Mouse (Mus musculus) stomach, postnatal 0 days (tissue): ENCODE measurements at regions not wholly inside any gene's neighbourhood (a gene's known extent, or its start where the extent isn't known, plus 50 kb on each side); places are given as distances from the start of the nearest gene placed in this dataset.
A peak's percentile ranks its signal among the peaks of the same experiment; 100 is the strongest.

Experiments
- ATAC-seq: fragments of 200-750 bp; cut with Nextera tagmentation; 2 replicates; pipeline ENCODE4 v1.8.0; 2017; ENCODE audit not compliant: low FRiP score, low TSS enrichment
- DNase-seq: peaks from one replicate; pipeline ENCODE4 v3.0.0-alpha.2; 2016; ENCODE audit warnings: low spot score
- H3K27ac ChIP-seq: fragments of 300-500 bp; sonication (generic); replicated peaks from 2 replicates; pipeline ENCODE4 v1.5.1; 2014; ENCODE audit warnings: mild to moderate bottlenecking, control low read depth
- H3K27me3 ChIP-seq: fragments of 300-500 bp; sonication (generic); 2 replicates; pipeline ENCODE4 v1.6.1; 2014; ENCODE audit warnings: low read length; ENCODE audit not compliant: control insufficient read depth, insufficient read depth
- H3K36me3 ChIP-seq: fragments of 300-500 bp; sonication (generic); 2 replicates; pipeline ENCODE4 v1.6.1; 2014; ENCODE audit warnings: low read length, mixed read lengths; ENCODE audit not compliant: control insufficient read depth, insufficient read depth
- H3K4me1 ChIP-seq: fragments of 300-500 bp; sonication (generic); replicated peaks from 2 replicates; pipeline ENCODE4 v1.6.1; 2014; ENCODE audit warnings: antibody characterized with exemption; ENCODE audit not compliant: control insufficient read depth, insufficient read depth
- H3K4me2 ChIP-seq: fragments of 300-500 bp; sonication (generic); replicated peaks from 2 replicates; pipeline ENCODE4 v1.6.1; 2014; ENCODE audit warnings: low read depth, mild to moderate bottlenecking, control low read depth, moderate library complexity
- H3K4me3 ChIP-seq: fragments of 300-500 bp; sonication (generic); 2 replicates; pipeline ENCODE4 v1.5.1; 2014; ENCODE audit warnings: low read depth, low read length, control low read depth
- H3K9ac ChIP-seq: fragments of 300-500 bp; sonication (generic); 2 replicates; pipeline ENCODE4 v1.6.1; 2014; ENCODE audit warnings: mild to moderate bottlenecking, low read length, control low read depth, mixed read lengths
- H3K9me3 ChIP-seq: fragments of 300-500 bp; sonication (generic); 2 replicates; pipeline ENCODE4 v1.6.1; 2016; ENCODE audit warnings: low read length; ENCODE audit not compliant: control insufficient read depth
- CTCF ChIP-seq: IDR thresholded peaks from 2 replicates; pipeline ENCODE4 v1.5.1; 2016; ENCODE audit warnings: antibody characterized with exemption, low read depth, mild to moderate bottlenecking, moderate library complexity
- EP300 ChIP-seq: optimal IDR thresholded peaks from 2 replicates; pipeline ENCODE3; 2016; ENCODE audit warnings: antibody characterized with exemption
- WGBS: fragments of 180-500 bp; shearing (Covaris S2); extraction: QIAGEN DNeasy Blood & Tissue Kit; methylation state at CpG from one replicate; pipeline ENCODE4 v1.1.7; 2014; 5-methylcytosine and 5-hydroxymethylcytosine counted together

DNA sequence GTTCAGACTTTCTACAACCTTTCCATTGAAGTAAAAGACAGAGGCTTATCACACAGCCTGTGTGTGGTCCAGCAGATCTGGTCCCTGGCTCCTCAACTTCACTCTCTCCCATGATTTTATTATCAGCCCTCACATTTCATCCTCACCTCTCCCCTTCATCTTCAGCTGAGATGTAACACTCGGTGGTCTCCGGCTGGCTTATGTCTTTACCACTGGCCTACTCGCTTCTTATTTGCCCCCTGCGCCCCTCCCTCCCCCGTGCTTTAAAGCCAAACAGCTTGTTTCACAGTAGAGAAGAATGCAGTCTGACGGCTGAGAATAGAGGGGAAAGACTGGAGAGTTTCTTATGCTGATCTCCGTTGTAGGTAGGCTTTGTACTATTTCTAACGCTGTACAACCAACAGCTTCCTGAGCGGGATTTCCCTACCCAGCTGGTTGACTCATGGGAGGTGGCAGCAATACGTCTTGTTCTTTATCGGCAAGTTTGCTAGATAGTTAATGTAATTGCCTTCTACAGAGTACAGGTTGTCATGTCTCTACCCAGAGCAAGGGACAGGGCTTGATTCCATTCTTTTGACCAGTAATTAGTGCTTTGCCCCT is 152.9 kb upstream of the Cmc1 start:
- 60% methylated on average over 11 of the region's 11 CpGs for WGBS
- Histone ChIP-seq H3K4me1 (no peaks in the 10 kb centered on the region), H3K36me3 (no peaks in the 10 kb centered on the region), H3K4me2 (no peak overlapping the region), H3K4me3 (no peak overlapping the region), H3K9me3 (no peaks in the 10 kb centered on the region), H3K27ac (no peak overlapping the region), H3K9ac (no peak overlapping the region), H3K27me3 (no peaks in the 10 kb centered on the region)
- TF ChIP-seq EP300 (no peak), CTCF (no peak)
- DNase-seq (no peak), ATAC-seq (no peak)

GRCm38 (mm10) chr9:118318357-118319140 is 159.5 kb upstream of the Eomes start:
- no peaks in the 10 kb centered on the region for H3K27me3 ChIP-seq
- DNase-seq: no peak
- no peak overlapping the region for H3K4me2 ChIP-seq
- no peak overlapping the region for H3K9ac ChIP-seq
- 83% methylated on average over 18 of the region's 18 CpGs for WGBS
- no peak overlapping the region for H3K4me3 ChIP-seq
- H3K4me1 ChIP-seq: no peaks in the 10 kb centered on the region
- no peak for ATAC-seq
- no peaks in the 10 kb centered on the region for H3K9me3 ChIP-seq
- no peak for TF ChIP-seq CTCF
- no peak for TF ChIP-seq EP300
- H3K27ac ChIP-seq: no peak overlapping the region
- H3K36me3 ChIP-seq: no peaks in the 10 kb centered on the region

DNA sequence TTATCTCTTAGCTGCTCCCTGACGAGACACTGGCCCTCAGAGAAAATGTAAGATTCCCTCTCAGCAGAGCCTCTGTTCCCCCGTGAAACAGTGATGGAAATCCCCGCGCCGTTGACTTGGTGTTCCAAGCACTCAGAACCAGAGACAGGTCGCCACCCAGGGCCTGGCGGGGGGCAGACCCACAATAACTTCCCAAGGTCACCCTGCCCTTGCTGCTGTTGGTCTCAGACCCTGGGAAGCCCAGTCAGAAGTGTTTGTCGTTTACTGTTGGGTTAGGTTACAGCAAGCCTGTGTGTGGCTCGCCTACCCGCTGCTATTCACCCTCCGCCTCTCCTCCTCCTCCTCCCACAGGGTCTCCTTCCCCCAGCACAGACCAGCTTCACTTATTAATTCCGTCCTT is 154.2 kb upstream of the Eomes start:
- no peaks in the 10 kb centered on the region for H3K27me3 ChIP-seq
- H3K36me3 ChIP-seq: no peaks in the 10 kb centered on the region
- no peak for DNase-seq
- no peak overlapping the region for H3K9ac ChIP-seq
- no peak for ATAC-seq
- WGBS: 39% methylated on average over 12 of the region's 12 CpGs
- TF ChIP-seq CTCF (no peak), EP300 (no peak)
- no peaks in the 10 kb centered on the region for H3K4me1 ChIP-seq
- no peaks in the 10 kb centered on the region for H3K9me3 ChIP-seq
- no peak overlapping the region for H3K4me3 ChIP-seq
- H3K27ac ChIP-seq: no peak overlapping the region
- no peak overlapping the region for H3K4me2 ChIP-seq

DNA sequence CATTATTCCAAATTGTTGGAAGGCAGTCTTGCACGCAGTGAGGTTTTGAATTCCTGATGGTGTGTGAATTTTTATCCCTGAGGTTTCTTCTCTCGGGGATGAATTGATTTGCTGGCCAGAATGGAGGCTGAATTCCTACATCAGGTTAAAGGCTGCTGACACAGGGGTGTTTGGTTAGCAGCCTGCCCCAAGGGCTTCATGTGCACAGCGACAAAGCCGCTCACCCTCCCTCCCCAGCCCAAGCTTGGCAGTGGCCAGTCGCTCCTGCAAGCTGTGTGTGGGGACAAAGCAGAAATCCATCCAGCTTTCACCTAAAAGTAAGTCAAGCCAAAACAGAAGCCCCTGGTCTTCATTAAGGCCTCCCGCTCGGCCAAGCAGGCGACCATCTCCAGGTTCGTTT is 151.4 kb upstream of the Eomes start:
- Histone ChIP-seq H3K36me3 (no peaks in the 10 kb centered on the region), H3K9ac (no peak overlapping the region), H3K27ac (no peak overlapping the region), H3K9me3 (no peaks in the 10 kb centered on the region), H3K27me3 (no peaks in the 10 kb centered on the region), H3K4me3 (no peak overlapping the region), H3K4me1 (no peaks in the 10 kb centered on the region), H3K4me2 (no peak overlapping the region)
- DNase-seq (no peak), ATAC-seq (no peak)
- WGBS: 77% methylated on average over 9 of the region's 9 CpGs
- TF ChIP-seq CTCF: no peak
- no peak for TF ChIP-seq EP300

GRCm38 (mm10) chr9:118327904-118328303 is 150.1 kb upstream of the Eomes start:
- H3K9me3 ChIP-seq: no peaks in the 10 kb centered on the region
- no peak overlapping the region for H3K27ac ChIP-seq
- WGBS: 86% methylated on average over 6 of the region's 6 CpGs
- no peaks in the 10 kb centered on the region for H3K36me3 ChIP-seq
- TF ChIP-seq CTCF (no peak), EP300 (no peak)
- no peak overlapping the region for H3K4me3 ChIP-seq
- H3K4me1 ChIP-seq: no peaks in the 10 kb centered on the region
- no peak for DNase-seq
- no peak overlapping the region for H3K4me2 ChIP-seq
- ATAC-seq: no peak
- no peaks in the 10 kb centered on the region for H3K27me3 ChIP-seq
- H3K9ac ChIP-seq: no peak overlapping the region

- H3K27me3 ChIP-seq: no peaks in the 10 kb centered on the region
- H3K4me2 ChIP-seq: peak overlapping the region; percentile 37; the same call in 1 of the 2 replicates
- H3K4me1 ChIP-seq: no peaks in the 10 kb centered on the region
- no peak for ATAC-seq
- TF ChIP-seq CTCF (no peak), EP300 (no peak)
- H3K9ac ChIP-seq: no peak overlapping the region
- H3K36me3 ChIP-seq: no peaks in the 10 kb centered on the region
- no peak overlapping the region for H3K27ac ChIP-seq
- no peaks in the 10 kb centered on the region for H3K9me3 ChIP-seq
- 53% methylated on average over 12 of the region's 12 CpGs for WGBS
- DNase-seq: no peak
- no peak overlapping the region for H3K4me3 ChIP-seq
Measured at GRCm38 (mm10) chr9:118341401-118341800, 136.6 kb upstream of the Eomes start.
